Mouse (Mus musculus): ENCODE measurements around the gene Saysd1. TPM values are rescaled to one million over a fixed set of nuclear protein-coding genes. Genes with fewer than 3 reads are reported as not detected.

Gene Saysd1
- polyA plus RNA-seq (2012; rRNA removed; ENCODE audit: low replicate concordance) = 7.9 and 9.4 TPM in 2 replicates

DNA sequence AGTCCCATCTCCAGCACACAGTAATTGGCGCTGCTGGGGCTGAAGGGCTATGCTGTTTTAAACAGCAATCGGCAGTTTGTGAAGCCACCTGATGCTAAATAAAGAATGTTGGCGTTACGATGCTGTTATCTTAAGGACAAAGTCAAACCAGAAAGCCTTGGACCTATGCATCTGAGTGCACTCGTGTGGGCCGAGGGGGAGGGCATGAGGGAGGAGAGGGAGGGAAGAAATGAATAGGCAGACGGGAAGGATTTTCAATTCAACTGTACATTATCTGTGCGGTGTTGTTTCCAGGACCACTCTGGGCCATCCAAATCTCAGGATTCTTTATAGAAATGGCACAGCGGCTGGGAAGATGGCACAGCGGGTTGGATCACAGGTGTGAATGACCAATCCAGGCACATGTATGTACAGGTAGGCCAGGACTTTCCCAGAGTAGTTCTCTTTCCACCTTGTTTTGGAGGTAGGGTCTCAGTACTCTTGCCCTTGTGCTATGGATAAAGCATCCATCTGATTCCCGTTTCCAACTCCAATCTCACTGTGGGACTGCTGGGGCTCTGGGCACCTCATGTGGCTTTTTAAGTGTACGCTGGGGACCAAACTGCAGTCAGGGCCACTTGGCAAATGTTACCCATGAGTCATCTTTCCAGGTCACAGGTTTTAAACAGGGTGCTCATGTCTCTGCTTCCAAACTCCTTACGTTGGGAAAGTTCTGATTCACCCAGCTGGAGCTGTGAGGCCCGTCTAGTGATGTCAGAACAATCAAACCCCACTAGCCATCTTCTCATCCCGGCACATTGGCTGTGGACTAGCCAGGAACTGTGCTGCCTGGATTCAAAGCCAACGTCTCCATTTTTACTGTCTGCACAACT, at the start of gene Saysd1:
TSS of gene Saysd1 (minus strand) at position 51 of the 872 bp plus-strand sequence.

DNA sequence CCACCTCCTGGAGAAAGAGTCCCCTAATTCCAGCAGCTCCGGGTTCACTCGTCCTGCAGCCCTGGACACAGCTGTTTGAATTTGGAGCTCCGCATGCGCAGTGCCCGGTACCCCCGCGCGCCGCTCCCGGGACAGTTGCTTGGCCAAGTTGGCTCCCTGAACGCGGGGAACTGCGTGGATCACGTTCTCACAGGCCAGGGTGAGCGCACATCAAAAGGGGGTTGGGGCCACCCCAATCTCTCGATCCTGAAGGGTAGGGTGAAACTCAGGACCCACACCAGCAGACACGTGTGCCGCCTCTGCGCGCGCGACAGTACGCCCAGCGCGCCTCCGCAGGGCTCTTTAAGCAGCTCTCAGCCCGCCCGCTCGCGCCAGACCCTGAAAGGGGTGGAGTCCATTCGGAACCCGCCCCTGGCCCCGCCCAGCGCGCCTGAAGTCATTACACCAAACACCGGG, 43.2 kb upstream of the Saysd1 start, which contains the start of gene Kcnk5:
TSS of gene Kcnk5 (minus strand) at position 344 of the 456 bp plus-strand sequence.

Other genes with a start within 250 kb of the Saysd1 start
- 30.9 and 33.8 TPM in 2 replicates for gene Gng2, start 160.9 kb downstream of the Saysd1 start, polyA plus RNA-seq (2012; rRNA removed; ENCODE audit: low replicate concordance)
- 2.4 and 12.8 TPM in 2 replicates for gene Kcnk5, start 43.3 kb upstream of the Saysd1 start, polyA plus RNA-seq (2012; rRNA removed; ENCODE audit: low replicate concordance)
- gene Kcnk16, start 130.7 kb upstream of the Saysd1 start, polyA plus RNA-seq (2012; rRNA removed; ENCODE audit: low replicate concordance) = 0.13 TPM in 1 of 2 replicates, not detected in the other
- gene Nudt13, start 156.2 kb upstream of the Saysd1 start, polyA plus RNA-seq (2012; rRNA removed; ENCODE audit: low replicate concordance) = 35.1 and 58.5 TPM in 2 replicates
- 20.3 and 26.9 TPM in 2 replicates for gene Ecd, start 209.6 kb upstream of the Saysd1 start, polyA plus RNA-seq (2012; rRNA removed; ENCODE audit: low replicate concordance)
- 38.1 and 47.9 TPM in 2 replicates for gene Fam149b, start 209.6 kb upstream of the Saysd1 start, polyA plus RNA-seq (2012; rRNA removed; ENCODE audit: low replicate concordance)